ENCODE assay signal across 23 mouse cellular contexts in genomic region chr13:36084701-36085100, GRCm38 (mm10).
"Had no signal": no experiment of that assay in that cellular context is flagged by ENCODE, and none has a peak within 500 bp of the region (broad histone marks: within the 10 kb centered on the region; RNA-seq: fewer than 3 reads in every experiment).

No protein-coding gene starts in this region.

- H3K4me1 ChIP-seq: lung, embryonic 15.5 days; midbrain, embryonic 10.5 days; midbrain, embryonic 13.5 days; neural tube, embryonic 13.5 days had no signal

- H3K4me3 ChIP-seq: limb, embryonic 12.5 days; limb, embryonic 15.5 days; lung, embryonic 15.5 days; megakaryocyte, embryonic 14.5 days; midbrain, embryonic 10.5 days; midbrain, embryonic 13.5 days; myocyte; neural tube, embryonic 13.5 days had no signal

- H3K4me2 ChIP-seq: limb, embryonic 12.5 days; limb, embryonic 15.5 days; lung, embryonic 15.5 days; midbrain, embryonic 13.5 days; neural tube, embryonic 13.5 days had no signal

- DNase-seq: kidney, adult 18-20 months; kidney, adult 9 months; kidney, postnatal 14 days; kidney, postnatal 4 days; lung, adult 18-20 months; lung, postnatal 10 days; lung, postnatal 36 days; retina, postnatal 1 day; right cerebral cortex, postnatal 4 days; thymus, postnatal 25 days had no signal

- H3K36me3 ChIP-seq: limb, embryonic 12.5 days; limb, embryonic 15.5 days; lung, embryonic 15.5 days; neural tube, embryonic 13.5 days had no signal

- H3K27ac ChIP-seq: limb, embryonic 12.5 days; limb, embryonic 15.5 days; liver, embryonic 14.5 days; lung, embryonic 15.5 days; midbrain, embryonic 10.5 days; midbrain, embryonic 13.5 days; neural tube, embryonic 13.5 days; stomach, postnatal 0 days had no signal

- H3K9me3 ChIP-seq: limb, embryonic 12.5 days; limb, embryonic 15.5 days; lung, embryonic 15.5 days; megakaryocyte, embryonic 14.5 days; midbrain, embryonic 10.5 days; midbrain, embryonic 13.5 days; neural tube, embryonic 13.5 days had no signal

- H3K27me3 ChIP-seq: limb, embryonic 12.5 days; limb, embryonic 15.5 days; lung, embryonic 15.5 days; megakaryocyte, embryonic 14.5 days; midbrain, embryonic 13.5 days; neural tube, embryonic 13.5 days had no signal

- ATAC-seq: inflammation-experienced regulatory T-cells, adult 6 months; intestine, embryonic 16.5 days; midbrain, embryonic 13.5 days; midbrain, embryonic 16.5 days had no signal

- H3K9ac ChIP-seq: limb, embryonic 12.5 days; limb, embryonic 15.5 days; liver, embryonic 14.5 days; lung, embryonic 15.5 days; midbrain, embryonic 13.5 days; neural tube, embryonic 13.5 days had no signal
